Mouse (Mus musculus) adrenal gland, adult (tissue): ENCODE data around the gene Plod3.

Experiments
- DNase-seq, 2 experiments: peaks; one replicate each; pipeline ENCODE4 v3.0.0; 2022 to 2023; ENCODE audit warnings: low spot score in 1 of 2; ENCODE audit not compliant: inconsistent age in 2 of 2

Gene Plod3

DNA sequence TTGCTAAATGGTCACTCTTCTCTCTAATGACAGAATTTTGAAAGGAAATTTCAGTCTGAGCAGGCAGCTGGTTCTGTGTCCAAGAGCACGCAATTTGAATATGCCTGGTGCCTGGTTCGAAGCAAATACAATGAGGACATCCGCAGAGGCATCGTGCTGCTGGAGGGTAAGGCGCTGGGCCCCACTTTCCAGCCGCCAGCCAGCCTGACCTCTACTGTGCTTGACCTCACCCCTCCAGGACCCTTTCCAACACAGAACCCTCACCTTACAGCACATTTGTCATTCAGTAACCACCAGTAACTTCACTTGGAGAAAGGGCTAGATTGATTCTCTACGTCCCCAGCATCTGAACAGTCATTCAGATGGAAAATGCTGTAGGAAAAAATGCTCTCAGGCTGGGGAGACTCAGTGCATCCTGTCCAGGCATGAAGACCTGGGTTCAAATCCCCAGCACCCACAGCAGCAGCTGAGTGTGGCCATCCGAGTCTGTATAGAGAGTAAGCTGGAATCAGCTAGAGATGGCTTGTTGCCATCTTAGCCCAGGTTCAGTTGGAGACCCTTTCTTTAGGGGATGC lies 23.8 kb upstream of the Plod3 start:
- no peak for DNase-seq

DNA sequence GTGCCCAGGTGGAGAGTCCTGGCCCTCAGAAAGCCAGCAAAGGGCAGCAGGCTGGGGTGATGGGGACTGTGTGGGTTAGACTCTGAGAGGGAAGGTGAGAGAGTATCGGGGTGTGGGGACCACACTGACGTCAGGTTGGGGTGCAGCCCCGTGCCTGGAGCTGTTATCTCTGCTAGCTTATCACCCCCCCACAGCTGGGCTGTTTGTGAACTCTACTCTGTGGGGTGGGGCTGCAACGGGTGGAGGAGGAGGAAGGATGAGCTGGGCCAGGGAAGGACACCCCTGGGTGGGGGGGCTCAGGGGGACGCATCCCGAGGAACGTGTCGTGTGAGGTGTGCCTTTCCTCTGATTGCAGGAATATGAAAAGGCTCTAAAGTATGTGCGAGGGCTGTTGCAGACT lies 21.6 kb upstream of the Plod3 start:
- DNase-seq = no peak

DNA sequence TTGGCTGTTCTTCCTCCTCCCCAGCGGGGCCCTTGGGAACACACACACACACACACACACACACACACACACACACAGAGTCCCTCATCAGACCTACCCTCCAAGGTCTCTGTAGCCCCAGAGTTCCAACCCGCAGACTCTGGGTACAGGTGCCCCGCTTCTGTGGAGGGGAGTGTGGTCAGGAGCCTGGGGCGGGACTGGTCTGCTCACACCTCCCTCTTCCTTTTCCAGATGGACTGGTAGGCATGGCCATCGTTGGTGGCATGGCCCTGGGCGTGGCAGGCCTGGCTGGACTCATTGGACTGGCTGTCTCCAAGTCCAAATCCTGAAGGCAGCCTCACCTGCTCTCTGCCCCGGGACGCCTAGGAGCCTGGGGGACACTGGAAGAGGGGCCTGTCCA lies 21.1 kb upstream of the Plod3 start:
- DNase-seq = peak in 1 of 2 experiments; percentile 44

DNA sequence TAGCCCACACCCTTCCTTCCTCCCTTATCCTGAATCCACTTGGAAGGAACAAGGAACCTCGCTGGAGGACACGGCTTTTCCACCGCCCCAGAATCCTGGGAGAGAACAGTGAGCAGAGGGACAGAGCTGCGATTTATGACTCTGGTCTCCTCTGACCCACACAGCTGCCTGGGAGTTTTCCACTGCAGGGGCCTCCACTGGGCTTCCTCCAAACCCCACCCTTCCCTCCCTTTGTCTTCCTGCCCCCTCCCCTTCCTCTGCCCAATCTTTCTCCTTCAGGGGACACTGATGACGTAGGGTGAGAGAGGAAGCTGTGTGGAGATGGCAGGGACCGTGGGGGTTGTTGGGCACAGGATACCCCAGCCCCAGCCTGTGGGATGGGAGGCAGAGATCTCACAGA lies 20.5 kb upstream of the Plod3 start, which contains the start of gene Cldn15:
Gene Cldn15 (plus strand): TSS at position 286 of the 400 bp plus-strand sequence.
- peak; percentile 56 to 72 for DNase-seq

DNA sequence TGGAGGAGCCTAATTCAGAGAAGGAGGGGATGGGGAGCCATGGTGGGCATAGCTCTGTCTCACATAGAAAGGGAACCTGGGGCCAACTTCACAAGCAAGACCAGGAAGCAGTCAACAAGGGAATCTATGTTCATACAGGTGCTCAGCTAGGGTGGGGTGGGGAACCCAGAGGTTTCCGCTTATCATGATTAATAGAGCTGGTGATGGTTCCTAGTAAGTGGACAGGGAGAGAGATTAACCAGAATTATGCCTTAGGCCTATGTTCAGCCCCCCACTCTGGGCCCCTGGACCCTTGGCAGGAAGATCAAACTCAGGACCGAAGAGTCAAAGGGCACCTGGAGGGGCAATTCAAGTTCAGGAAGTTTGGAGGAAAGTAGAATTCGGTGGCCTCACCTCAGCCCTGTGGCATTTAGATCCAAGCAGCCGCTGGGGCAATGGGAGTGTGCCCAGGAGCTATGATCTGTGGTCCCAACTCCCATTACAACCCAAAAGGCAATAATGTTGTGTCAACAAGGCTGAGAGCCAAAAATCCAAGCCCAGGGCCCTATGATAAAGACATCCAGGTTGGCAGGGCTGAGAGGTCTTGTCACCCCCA lies 19.9 kb upstream of the Plod3 start:
- DNase-seq = peak in 1 of 2 experiments; percentile 51

DNA sequence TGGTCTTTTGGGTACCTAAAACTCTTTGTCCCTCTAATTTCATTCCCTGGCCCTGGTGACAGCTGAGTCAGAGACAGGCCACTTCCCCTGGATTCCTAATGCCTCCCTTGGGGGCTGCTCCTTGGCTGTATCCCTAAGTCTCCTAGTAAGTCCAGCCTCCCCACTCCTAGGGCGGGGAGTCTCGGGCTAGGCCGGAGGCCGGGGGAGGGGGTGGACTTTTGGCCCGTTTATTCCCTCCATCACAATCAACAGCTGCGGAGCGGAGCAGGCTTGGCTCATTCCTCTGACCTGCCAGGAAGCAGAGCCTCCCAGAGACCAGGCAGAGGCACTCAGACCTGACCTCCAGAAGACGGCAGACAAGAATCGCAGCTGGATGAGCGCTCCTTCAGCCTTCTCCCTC lies 19.2 kb upstream of the Plod3 start:
- DNase-seq = peak; percentile 73 to 82

DNA sequence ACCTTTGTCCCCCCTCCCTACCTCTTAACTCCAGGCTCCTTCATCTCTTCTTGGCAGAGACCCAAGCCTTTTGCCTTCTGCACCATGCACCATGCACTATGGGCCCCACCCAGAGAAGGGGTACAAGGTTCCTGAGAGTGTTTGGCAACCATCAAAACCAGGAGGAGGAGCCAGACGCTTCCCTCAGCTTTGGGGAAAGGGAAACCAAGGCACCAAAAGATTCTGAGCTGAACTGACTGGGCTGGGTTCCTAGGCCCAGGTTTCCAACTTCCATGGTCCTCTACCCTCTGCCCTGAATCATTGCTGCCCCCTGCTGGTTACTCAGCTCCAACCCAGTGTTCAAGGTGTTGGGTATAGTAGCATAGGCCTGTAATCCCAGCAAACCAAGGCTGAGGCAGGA lies 16.1 kb upstream of the Plod3 start:
- DNase-seq = peak; percentile 79 to 92

DNA sequence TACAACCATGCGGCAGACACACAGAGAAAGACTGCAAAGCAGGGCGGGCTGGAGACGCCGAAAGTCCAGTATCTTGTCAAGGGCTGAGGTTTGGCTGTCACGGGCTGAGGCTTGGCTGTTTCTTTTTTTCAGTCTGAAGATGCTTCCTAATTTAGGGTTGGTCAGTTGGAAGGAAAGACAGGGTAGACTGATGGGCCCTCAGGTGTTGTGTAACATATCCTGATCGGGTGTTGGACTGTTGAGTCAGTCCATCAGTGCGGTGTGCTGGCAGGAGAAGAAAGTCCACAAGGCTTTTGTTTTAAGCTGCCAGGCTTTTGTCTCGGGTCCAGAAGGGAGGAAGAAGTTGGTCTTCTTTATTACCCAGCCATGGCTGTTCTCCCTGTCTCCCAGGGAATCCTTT lies 13.1 kb upstream of the Plod3 start:
- no peak for DNase-seq

DNA sequence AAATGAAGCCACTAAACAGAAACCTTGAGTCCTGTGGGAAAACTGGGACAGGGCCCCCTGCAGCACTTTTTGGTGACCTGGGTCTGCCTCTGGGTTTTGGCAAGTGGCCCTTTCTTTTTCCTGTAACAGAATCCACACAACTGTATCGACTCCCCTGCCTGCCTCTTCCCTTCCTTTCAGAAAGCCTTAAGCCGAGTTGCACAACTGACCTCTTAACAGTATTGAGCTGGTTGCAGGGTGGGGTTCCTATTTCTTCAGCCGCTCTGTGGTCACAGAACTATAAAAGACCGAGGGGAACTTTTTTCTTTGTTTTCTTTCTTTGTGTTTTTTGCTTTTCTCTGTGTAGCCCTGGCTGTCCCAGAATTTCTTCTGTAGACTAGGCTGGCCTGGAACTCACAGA lies 9.1 kb upstream of the Plod3 start:
- DNase-seq = no peak

DNA sequence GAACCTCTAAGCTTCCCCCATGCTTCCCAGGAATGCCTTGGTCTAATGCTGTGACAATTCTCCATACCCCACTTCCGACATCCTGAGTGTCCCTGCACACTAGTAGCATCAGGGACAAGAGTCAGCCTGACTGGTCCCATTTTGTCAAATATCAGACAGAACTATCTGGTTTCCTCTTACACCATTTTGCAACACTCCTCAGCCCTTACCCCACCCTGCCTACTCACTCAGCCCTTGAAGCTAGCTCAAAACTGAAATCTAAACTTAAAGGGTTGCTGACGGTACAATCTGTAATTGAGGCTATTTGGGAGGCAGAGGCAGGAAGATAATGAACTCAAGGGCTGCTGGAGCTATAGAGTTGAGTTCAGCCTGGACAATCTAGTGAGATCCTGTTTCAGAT lies 7.1 kb upstream of the Plod3 start:
- DNase-seq = no peak

DNA sequence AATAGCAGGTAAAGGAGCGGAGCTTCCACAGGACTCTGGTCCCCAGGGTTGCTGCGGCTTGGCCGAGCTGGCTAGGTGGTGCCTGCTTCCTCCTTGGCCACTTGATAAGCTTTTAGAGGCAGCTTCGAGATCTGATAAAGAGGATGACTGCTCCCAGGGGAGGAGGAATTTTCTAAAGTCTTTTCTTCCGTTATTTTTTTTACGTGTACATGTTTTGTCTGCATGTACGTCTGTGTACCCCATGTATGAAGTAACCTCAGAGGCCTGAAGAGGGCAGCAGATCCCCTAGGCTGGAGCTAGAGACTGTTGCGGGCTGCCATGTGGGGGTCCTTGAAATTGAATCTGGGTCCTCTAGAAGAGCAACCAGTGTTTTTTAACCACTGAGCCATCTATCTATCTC lies 5.8 kb upstream of the Plod3 start:
- DNase-seq = no peak

DNA sequence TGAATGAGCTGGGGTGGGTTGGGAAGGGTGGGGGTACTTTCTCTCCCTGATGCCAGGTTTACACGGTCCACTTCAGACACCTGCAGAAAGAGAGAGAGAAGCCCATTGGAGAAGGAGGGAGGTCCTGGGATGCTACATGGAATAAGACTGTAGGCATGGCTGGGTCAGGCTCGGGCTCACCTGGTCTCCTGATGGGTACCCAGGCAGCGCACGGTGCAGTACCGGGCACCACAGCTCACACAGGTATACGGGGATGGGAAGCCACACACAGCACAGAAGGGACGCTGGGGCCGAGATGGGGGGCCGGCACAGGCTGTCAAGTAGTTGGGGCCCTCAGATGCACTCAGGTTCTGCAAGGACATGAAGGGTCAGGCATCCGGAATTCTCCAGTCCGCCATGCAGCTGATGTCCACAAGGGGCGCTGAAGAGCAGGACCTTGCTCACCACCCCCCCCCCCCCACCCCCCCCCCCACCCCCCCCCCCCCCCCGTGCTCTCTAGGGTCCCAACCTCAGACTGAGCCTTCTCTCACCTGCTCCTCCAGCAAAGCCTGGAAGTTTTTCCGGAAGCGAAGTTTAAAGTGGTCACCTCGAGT lies 4.4 kb upstream of the Plod3 start:
- DNase-seq = peak in 1 of 2 experiments; percentile 67

DNA sequence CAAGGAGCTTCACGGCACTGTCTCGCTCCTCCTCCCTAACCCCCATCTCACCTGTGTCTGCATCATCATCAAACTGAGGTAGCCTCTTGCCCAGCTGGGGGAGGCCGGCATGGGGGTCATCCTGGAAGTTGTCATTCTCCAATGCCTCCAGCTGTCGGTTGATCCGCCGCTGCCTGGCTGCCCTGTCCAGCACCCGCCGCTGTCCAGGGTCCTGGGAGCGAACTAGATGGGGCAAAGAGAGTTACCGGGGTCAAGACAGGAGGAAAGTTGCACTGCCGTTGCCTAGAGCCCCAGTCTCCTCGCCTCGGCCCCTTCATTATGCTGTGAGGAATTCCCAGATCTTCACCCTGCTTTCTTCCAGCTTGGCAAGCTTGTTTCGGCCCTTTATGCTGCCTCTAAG lies 2.0 kb upstream of the Plod3 start:
- DNase-seq = no peak

DNA sequence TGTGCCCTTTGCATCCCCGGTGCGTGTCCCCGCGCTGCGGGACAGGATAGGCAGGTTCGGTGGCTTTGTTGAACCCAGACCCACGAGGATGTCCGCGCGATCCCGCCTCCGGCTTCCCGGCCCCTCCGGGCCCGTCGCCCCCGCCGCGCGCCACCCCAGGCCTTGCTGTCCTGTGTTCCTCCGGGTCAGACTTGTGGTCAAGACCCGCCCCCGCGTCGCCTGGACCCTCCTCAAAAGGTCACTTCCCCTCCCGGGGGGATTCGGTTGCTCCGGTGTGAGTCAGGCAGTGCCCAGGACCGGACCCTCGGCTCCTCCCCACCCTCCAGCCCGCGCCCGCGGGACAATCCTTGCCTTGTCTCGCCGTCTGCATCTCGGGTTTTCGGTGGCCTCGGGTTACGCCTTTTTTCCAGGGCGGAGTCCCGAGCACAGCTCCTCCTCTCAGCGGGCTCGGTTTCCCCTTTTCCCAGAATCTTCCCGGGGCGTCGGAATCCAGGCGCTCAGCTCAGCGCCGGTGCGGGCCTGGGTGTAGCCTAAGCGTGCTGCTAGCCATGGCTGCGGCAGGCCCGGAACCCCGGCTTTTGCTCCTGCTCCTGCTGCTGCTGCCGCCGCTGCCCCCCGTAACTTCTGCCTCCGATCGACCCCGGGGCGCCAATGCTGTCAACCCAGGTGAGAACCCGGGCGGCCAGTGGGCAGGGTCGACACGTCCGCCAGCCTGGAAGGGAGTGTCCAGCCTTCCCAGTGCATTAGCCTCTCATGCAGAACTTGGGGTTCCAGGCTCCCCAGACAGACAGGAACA lies 517 bp downstream of the Plod3 start:
- DNase-seq = peak; percentile 89 to 97

DNA sequence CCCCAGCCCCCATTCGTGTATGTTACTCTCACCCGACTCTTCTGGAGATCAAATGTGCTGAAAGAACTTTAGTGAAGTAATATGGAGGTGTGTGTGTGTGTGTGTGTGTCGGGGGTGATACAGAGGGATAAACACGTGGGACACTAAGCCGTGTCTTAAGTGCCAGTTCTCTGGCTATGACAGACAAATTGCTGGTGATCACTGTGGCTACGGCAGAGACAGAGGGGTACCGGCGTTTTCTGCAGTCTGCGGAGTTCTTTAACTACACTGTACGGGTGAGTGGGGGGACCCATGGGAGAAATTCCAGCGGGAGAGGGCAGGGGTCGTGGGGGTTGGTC lies 1.1 kb downstream of the Plod3 start, which contains the start of gene Znhit1:
Gene Znhit1 (minus strand): TSS at position 88 of the 338 bp plus-strand sequence.
- DNase-seq = no peak

DNA sequence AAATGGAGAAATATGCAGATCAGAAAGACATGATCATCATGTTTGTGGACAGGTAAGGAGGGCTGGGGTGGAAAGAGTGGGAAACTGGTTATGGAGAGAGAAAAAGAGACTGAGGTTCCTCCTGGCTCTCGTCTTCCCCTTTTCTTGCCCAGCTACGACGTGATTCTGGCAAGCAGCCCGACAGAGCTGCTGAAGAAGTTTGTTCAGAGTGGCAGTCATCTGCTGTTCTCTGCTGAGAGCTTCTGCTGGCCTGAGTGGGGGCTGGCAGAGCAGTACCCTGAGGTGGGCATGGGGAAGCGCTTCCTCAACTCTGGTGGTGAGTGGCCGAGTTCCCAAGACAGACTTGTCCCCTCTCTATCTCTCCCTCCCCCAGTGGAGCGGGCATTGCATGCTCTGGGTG lies 1.6 kb downstream of the Plod3 start:
- DNase-seq = peak in 1 of 2 experiments; percentile 67

DNA sequence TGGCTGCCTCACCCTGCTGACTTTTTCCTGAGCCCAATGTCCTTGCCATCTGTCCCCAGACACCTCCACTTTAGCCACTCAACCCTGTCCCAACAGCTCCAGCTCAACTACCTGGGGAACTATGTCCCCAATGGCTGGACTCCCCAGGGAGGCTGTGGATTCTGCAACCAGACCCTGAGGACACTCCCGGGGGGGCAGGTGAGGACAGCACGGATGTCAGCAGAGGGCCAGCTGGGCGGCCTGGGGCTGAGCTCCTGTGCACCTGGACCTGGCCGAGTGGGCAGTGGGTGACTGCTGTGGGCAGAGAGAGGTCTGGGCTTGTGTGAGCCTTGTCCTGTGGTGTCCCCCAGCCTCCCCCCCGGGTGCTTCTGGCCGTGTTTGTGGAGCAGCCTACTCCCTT lies 3.0 kb downstream of the Plod3 start:
- no peak for DNase-seq

DNA sequence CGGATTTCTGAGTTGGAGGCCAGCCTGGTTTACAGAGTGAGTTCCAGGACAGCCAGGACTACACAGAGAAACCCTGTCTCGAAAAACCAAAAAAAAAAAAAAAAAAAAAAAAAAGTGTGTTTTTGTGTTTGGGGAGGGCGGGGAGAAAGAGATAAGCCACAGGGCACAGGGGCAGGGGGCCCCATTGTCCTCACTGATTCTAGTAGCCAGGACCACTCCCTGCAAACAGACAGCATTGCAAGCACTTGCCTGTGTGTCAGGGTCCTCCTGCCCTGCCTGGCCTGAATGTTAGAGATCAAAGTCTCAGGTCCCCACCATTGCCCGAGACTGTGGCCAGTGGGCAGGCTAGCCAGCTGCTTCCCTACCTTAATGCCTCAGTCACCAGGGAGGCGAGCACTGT lies 12.6 kb downstream of the Plod3 start:
- DNase-seq = no peak

DNA sequence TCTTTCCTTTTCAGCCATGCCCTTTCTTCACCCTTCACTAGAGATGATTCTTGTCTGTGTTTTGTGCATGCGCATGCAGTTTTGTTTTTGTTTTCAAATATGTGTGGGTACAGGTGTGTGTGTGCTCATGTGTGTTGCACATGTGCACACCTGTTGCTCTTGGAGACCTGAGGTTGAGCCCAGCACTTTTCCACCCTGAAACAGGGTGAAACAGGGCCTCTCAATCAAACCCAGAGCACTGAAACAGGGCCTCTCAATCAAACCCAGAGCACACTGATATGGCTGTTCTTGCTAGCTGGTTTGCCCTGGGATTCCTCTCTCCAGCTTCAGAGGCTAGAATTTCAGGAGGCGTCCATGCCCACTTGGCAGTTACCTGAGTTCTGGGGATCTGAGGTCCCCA lies 13.8 kb downstream of the Plod3 start:
- DNase-seq = no peak

DNA sequence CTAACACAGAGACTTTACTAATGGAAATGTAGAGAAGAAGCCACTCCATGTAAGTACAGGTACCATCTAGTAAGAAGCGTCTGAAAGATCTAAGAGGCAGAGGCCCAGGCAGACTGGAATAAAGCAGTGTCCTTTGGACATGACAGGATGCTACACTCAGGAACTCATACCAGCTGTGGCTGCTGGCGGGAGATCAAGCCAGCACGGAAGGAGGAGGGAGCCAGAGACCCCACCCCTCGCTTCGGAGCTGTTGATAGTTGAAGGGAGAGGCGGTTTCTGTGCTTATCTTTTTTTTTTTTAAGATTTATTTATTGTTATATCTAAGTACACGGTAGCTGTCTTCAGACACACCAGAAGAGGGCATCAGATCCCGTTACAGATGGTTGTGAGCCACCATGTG lies 20.5 kb downstream of the Plod3 start:
- DNase-seq = no peak

DNA sequence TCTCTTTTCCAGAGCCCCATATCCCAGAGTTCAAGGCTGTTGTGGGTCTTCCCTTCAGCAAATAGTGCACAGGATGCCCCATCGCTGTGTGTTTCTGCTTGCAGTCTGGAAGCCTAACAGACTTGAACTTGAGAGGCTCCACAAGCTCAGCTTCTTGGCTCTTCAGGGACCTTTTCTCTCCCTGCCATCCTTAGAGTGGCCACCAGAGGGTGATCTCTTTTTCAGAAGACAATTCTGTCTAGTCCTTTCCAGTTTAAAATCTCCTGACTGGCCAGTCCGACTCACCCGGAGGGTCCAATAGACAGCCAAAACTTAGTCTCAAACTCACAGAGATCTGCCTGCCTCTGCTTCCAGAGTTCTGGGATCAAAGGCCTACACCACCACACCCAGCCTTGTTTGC lies 23.2 kb downstream of the Plod3 start:
- DNase-seq = peak; percentile 57 to 87

DNA sequence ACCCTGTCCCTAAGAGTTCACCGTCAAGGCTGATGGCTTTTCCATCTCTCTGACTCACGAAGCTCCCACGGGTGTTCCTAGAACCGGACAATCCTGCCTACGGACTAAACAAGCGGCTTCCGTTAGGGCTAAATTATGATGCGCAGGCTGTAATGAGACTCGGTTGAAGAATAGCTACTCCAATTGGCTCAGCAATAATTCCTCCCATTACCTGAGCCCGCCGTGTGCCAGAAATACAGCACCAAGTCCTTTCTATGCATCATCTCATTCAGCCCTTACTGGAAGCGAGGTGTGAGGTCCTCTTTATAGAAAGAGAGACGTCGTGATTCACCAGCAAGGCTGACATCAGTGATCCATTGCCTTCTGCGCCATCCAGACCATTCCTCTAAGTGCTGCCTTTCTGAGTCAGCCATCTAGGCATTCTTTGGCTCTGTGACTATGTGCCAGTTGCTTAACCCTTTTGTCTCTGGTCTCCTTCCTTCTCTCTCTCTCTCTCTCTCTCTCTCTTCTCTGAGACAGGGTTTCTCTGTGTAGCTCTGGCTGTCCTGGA lies 25.7 kb downstream of the Plod3 start:
- peak; percentile 76 to 92 for DNase-seq
